Mouse (Mus musculus): ENCODE measurements at regions not wholly inside any gene's neighbourhood (a gene's known extent, or its start where the extent isn't known, plus 50 kb on each side); places are given as distances from the start of the nearest gene placed in this dataset.

GRCm38 (mm10) chr14:47857731-47858556 is 209.7 kb downstream of the Ktn1 start:
- DNase-seq (ENCODE audit: low spot score in 2 of 2) = no peak

DNA sequence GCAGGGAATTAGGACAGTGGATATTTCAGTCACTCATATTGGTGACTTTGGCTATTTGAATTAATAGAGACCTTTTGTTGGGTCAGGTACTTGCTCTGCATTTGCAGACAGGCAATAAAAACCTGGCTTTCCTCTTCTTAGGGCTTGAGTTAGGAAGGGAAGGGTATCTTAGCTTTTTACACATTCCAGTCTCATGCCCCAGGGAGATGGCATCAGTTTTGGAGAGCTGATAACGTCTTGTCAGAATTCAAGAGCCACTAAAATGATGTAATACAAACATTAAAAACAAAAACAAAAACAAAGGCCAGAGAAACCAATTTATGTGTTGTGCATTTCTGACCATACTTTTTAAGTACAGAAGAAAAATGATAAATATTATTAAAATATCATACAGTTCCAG is 214.3 kb downstream of the Ktn1 start:
- DNase-seq (ENCODE audit: low spot score in 2 of 2) = no peak

- peak; percentile 16 to 27 for DNase-seq (ENCODE audit: low spot score in 2 of 2)
Measured at GRCm38 (mm10) chr14:47863067-47863466, 214.8 kb downstream of the Ktn1 start.

DNA sequence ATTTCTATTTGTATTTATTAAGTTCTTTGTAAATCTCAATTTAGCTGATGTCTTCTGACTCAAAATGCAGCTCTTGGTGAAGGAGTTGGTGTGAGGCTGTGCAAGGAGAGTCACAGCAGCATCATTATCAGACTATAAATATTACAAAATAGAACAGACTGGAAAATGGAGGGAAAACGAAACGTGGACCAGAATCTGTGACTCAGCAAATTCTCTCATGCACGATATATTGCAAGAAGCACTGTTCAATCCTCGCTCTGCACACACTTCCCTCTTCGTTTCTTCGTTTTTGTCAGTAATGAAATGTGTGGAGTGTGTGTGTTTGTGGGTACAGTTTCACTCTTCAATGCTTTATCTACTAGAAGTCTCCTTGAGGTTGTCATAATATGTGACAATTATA is 215.5 kb downstream of the Ktn1 start:
- DNase-seq (ENCODE audit: low spot score in 2 of 2) = no peak

DNA sequence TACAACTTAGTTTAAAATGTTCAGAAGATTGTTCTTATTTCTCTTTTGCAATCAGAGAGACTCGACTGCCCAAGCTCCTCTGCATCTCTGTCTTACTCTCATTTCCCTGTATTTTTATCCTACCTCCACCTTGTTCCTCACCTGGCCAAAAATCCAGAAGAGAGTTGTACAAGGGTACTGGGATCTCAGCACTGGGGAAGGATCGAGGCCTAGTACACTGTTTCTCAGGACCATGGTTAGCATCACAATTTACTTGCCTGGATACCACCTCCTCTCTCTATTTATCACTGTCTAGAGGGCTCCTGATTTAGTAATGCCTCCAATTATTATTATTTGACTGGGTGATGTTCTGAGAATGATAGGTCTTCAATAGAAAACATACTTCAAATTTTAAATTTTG is 218.8 kb downstream of the Ktn1 start:
- DNase-seq (ENCODE audit: low spot score in 2 of 2) = no peak

- no peak for DNase-seq (ENCODE audit: low spot score in 2 of 2)
Measured at GRCm38 (mm10) chr14:47868258-47868780, 220.1 kb downstream of the Ktn1 start.

GRCm38 (mm10) chr14:47876585-47876984 is 228.3 kb downstream of the Ktn1 start:
- DNase-seq (ENCODE audit: low spot score in 2 of 2) = no peak

DNA sequence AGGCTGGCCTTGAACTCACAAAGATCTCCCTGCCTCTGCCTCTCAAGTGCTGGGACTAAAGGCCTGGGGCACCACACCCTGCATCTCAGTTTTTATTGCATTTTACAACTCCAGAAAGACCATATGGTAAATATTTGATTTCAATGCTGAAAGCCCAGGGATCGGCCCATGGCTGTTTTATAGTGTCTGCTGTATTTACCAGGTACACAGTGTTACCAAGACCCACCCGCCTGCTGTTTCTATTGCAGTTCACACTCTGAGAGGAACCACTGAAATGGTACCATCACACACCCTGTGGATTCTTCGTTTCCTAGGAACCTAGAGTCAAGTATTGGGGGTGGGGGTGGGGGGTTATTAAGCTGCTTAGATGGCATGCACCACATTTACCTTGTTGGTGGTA is 228.9 kb downstream of the Ktn1 start:
- no peak for DNase-seq (ENCODE audit: low spot score in 2 of 2)

GRCm38 (mm10) chr14:47877771-47878443 is 229.7 kb downstream of the Ktn1 start:
- no peak for DNase-seq (ENCODE audit: low spot score in 2 of 2)

- DNase-seq (ENCODE audit: low spot score in 2 of 2) = no peak
Measured at GRCm38 (mm10) chr14:47885326-47885725, 235.3 kb upstream of the Peli2 start.

DNA sequence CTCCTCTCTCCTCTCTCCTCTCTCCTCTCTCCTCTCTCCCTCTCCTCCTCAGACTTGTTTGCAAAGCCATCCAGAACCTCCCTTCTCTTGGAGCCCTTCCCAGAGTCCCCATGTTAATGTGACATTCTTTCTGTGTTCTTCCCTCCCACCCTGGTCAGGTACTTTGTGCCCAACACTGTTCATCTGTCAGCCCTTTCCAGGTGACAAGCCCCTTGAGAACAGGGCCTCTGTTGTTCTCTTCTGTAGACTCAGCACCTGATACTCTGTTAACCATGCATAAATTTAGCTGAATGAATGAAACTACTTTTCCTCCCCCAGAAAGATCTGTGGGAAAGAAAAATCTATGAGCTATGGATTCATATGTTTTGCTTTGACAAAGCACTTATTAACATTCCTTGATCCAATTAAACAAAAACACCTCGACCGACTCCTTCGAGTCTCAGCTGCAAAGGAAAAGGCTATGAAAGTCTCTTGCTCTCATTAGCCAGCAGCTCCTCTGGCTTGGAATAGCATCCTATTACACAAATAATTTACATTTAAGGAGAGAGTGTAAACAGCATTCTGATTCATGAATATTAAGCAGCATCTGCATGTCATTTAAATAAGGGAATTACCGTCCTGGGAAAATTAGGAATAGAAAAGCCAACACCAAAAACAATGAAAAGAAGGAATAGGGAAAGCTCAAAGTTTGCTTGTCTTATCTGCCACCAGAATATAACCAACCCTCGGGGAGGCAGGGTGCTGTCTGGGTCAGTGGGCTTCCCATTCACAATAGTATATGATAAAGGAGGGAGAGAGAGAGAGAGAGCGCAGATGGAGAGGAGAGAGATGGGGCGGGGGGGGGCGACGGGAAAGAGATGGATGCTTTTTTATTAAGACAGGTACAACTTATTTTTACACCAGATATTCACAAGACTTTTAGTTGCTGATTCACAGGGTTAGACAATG is 230.1 kb upstream of the Peli2 start:
- DNase-seq (ENCODE audit: low spot score in 2 of 2) = no peak

GRCm38 (mm10) chr14:47896581-47896980 is 224.0 kb upstream of the Peli2 start:
- no peak for DNase-seq (ENCODE audit: low spot score in 2 of 2)

- peak; percentile 4 to 38 for DNase-seq (ENCODE audit: low spot score in 2 of 2)
Measured at GRCm38 (mm10) chr14:47897907-47898530, 222.6 kb upstream of the Peli2 start.

DNA sequence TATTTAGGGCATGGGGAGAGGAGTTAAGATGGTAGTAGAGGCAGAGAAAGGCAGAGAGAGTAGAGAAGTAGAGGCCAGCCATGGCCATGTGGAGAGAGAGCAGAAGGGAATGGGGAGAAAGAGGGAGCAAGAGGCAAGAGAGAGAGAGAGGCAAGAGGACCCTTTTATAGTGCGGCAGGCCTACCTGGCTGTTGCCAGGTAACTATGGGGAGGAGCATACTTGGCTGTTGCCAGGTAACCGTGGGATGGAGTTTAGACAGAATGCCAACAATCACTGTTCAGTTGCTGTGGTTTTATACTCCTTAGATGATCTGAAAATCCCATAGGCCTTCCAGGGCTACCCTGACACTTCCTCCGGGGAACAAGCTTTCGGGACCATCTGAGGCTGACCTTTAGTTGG is 222.0 kb upstream of the Peli2 start:
- DNase-seq (ENCODE audit: low spot score in 2 of 2) = no peak

DNA sequence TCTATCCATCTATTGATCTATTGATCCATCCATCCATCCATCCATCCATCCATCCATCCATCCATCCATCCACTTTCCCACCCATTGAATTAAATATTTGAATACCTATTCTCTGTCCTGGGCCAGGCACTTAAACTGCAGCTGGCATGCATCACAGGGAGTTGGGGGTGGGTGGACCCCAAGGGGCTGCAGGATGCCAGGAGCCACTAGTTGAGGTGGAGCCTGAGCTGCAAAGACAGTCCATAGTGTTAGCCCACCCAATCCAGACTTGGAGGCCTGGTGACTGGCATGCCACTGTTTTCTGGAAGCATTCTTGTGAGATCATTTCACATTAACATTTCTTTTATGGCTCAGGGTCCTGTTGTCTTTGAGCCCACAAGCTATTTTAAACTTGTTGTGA is 215.3 kb upstream of the Peli2 start:
- DNase-seq (ENCODE audit: low spot score in 2 of 2) = no peak

- no peak for DNase-seq (ENCODE audit: low spot score in 2 of 2)
Measured at GRCm38 (mm10) chr14:47909129-47909528, 211.5 kb upstream of the Peli2 start.

- no peak for DNase-seq (ENCODE audit: low spot score in 2 of 2)
Measured at GRCm38 (mm10) chr14:47910741-47911295, 209.8 kb upstream of the Peli2 start.

DNA sequence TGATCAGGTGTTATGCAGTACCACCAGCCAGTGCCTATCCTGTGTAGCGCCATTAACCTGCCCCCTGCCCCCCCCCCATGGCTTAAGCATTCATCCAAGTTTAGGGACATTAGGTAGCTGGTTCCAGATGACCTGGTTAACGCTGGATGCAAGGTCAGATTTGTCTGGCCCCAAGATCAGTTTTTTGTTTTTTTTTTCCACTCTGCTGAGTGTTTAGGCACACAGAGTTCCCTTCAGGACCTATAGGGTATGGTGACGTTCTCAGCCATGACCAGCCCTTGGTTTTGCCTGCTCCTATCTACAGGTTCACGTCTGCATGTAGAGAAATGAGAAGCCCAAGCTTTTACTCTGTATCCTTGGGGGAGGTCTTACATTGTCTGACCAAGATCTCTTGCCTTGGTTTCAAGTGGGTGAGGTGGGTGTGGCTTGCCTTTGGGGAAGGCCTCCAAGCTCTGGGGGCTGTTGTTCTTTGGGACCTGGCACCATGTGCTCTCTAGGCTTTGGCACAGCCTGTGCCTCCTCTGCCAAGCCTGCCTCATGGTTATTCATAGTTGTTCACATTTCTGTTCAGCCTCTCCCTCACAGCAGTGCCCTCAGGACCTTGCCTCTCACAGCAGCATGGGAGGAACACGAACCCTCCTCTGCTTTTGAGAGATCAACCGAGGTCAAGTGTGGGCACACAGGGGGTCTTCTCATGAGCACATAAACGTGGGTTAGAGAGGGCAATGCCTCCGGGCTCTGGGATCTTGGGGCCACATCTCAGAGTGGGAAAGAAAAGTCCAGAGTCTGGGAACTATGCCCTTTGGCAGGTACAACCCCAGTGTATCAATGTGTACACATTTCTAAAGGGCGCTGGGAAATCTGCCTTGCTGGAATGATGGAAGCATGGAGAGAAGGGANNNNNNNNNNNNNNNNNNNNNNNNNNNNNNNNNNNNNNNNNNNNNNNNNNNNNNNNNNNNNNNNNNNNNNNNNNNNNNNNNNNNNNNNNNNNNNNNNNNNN is 208.8 kb upstream of the Peli2 start:
- DNase-seq (ENCODE audit: low spot score in 2 of 2) = peak in 1 of 2 experiments; percentile 8

DNA sequence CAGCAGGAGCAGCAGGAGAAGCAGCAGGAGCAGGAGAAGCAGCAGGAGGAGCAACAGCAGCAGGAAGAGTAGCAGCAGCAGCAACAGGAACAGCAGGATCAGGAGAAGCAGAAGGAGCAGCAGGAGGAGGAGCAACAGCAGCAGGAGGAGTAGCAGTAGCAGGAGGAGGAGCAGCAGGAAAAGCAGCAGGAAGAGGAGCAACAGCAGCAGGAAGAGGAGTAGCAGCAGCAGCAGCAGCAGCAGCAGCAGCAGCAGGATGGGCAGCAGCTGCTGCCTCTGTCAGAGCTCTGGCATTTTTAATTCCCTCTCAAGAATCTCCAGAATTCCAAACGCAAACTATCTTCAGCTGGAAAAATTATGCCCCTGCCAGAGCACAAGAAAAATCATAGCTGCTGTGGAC is 205.0 kb upstream of the Peli2 start:
- no peak for DNase-seq (ENCODE audit: low spot score in 2 of 2)

Measured in urinary bladder, postnatal 36 days (tissue).